Mouse (Mus musculus) thymus, postnatal 36 days (tissue): ENCODE measurements around the gene Wnt2.

ENCODE experiments used
- DNase-seq, 2 experiments: peaks; one replicate each; pipeline ENCODE4 v3.0.0; 2022; ENCODE audit warnings: mixed read lengths in 2 of 2

Wnt2 gene

DNA sequence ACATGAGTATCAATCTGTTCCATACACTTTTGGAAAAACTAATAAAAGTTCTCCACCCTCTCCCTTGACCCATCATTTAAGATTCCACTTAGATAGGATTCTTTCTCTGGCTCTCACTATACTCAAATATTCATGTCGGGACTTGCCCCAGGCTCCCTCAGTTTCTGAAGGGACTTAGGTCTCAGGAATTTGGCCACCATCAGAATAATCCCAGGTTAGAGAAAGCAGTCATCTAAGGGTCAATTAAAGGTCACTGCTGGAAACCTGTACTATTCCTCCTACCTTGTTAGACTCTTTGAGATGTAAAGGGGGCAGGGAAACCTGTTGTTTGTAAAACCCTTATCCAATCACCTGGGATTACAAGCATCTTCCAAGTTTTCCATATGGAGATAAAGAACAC is 53.2 kb downstream of the Wnt2 start:
- no peak for DNase-seq

GRCm38 (mm10) chr6:17974416-17974815 is 56.0 kb downstream of the Wnt2 start:
- no peak for DNase-seq

DNA sequence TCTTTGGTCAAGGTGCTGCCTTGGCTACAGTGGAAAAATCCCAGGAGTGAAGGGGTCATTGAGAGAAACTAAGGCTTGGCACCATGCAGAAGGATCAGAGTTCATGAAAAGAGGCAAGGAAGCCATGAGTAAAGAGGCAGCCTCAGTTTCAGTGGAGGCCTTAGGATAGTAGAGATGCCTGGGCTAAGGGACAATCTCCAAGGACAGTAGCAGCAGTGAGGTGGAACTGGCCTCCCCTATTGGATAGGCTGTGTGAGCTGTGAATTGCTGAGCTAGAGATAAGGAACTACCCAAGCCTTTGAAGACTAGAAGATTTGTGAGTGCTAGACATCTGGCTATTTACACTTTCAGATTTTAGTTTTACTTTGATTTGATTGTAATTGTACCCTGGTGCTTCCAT is 59.0 kb downstream of the Wnt2 start:
- no peak for DNase-seq

DNA sequence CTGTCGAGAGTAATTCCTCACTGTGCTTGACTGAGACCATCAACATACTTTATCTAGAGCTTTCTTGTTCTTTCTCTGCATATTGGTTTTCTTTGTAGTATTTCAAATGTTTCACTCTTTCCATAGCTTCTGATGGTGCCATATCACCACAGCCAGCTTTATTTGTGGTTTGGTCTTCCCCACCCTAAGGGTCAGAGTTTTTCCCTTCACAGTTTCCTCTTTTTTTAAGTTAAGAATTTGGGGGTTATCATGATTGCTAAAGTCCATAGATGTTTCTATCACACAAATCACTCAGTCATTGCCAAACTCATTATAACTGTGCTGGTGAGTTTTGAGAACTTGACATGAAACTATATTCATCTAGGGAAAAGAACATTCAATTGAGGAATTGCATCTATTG is 60.6 kb downstream of the Wnt2 start:
- no peak for DNase-seq

DNA sequence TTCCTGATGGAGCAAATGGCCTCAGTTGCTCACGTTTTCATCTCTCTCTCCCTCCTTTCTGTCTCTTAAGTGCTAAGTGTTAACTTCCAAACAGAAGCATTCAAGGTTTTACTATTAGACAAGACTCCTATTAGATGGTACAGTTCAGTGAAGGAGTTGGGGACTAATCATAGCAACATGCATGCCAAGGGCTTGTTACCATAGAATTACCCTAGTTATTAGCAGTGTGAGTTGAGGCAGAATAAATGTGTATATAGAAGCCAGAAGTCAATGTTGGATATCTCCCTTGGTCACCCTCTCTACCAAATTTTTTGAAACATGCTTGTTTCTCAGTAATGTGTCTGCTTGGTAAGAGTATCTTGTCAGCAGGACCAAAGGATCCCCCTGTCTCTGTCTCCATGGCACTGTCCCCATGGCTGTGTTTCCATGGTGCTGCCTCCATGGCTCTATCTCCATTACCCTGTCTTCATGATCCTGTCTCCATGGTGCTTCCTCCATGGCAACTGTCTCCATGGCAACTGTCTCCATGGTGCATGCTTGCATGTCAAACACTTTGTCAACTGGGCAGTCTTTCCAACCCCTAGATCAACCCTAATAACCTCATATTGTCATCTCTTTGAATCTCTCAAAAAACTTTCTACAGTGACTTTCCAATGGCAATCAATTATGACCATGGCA is 61.8 kb downstream of the Wnt2 start:
- no peak for DNase-seq

DNA sequence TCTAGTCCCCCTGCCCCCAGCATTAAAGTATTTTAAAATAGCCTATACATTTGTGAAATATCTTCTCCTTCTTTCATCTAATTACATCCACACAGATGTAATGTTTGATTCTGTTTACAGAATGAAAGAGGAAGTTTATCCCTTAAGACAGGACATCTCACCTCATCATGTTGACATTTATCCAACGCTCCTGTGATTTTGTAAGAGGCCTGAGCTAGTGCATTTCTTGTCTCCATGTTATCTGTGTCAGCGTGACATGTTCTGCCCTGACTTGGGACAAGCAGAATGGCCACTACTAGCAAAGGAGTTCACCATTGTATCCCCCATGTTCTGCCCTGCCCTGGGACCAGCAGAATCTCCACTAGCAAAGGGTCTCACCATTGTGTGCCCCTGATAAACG is 66.9 kb downstream of the Wnt2 start:
- no peak for DNase-seq

DNA sequence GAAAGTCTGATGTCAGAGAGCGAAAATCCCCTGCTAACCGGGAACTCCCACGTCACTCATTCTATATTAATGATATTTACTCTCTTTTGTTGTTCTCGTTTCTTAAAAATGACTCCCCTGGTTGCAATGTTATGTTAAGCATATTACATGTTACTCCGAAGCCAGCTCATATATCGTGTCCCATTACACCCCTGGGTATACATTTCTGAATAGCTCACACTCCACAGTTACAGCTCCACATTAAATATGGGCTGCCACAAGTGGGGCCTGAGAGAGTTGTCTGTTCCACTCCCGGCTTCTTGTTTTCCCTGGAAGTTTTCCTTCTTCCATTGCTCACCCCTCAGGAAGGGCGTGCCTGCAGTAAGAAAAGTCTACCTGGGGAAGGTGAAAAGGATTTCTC is 78.6 kb downstream of the Wnt2 start:
- no peak for DNase-seq

DNA sequence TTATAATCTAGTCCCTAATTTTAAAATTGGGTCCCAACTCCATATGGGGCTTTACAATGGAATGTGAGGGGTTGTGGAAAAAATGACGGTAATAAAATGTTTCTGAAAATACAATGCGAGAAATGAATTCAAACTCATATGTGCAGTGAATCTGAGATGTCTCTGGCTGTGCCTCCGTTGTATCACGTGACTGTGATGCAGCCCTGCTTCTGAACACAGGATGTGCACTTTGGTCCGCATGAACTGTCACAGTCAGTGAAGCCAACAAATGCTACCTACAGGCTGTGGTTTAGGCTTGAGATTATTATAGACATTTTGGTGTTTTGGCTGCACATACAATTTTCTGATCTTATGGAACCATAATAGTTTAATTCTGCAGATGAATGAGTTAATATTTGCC is 81.3 kb downstream of the Wnt2 start:
- no peak for DNase-seq

DNA sequence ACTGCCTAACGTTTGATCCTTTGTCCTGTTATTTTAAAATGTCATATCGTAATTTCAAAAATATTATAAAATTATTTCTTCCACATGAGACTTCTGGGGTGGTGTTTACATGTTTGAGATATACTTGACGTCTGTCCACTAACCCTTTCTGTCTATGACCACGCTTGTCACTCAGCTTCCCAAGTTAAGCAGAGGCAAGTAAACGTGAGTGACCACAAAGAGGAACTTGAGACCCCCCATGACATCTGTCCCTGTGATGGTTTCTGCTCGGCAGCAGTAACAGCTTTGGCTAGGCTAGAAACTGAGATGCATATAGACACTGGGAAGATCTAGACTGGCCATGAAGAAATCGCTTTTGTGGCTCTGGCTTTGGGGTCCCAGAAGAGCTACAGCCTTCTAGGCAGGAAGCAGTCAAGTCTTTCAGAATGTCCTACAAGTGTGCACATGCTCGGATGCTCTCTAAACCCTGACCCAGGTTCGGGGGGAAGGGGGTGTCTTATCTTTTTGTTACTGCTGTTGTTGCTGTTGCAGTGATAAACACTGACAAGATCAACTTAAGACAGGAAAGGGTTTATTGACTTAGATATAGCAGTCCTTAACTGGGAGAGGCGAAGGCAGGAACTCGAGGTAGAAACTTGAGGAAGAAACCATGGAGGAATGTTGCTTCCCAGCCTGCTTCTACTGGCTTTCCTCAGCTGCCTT is 83.1 kb downstream of the Wnt2 start:
- no peak for DNase-seq

DNA sequence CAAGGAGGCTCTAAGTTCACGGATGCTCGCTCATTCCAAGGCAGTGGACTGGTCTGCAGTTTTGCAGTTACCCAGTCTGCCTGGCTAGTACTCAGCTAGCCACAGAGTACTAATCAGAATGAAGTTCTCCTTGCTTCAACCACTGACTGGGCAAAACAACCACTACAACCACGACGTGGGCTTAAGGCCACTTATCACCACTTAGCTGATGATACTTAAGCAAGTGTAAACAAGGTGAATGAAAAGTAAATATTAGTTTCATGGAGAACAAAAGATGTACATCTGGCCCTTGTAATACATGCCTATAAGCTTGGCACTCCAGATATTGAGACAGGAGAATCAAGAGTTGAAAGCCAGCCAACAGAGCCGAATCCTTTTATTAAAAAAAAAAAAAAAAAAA is 83.9 kb downstream of the Wnt2 start:
- DNase-seq = no peak

GRCm38 (mm10) chr6:17943877-17944617 is 86.3 kb downstream of the Wnt2 start:
- DNase-seq = no peak

- DNase-seq = no peak
Measured at GRCm38 (mm10) chr6:17942344-17942743, 88.0 kb downstream of the Wnt2 start.

DNA sequence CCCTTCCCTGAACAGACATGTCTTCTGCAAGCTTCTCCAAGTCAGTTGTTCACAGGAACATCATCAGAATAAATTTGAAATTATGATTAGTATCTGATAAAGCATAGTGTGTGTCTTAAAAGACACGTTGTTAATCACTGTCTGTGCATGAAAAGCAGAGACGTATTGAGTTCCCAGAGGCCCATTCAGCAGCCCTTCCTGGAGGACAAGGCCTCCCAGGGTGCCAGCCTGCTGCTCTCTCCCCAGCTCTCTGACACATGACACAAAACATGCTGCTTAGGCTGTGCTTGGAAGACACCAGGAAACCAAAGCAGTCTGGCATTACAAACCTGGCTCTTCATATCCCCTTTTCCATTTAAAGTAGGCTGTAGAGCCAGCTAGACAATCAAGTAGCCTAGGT is 88.5 kb downstream of the Wnt2 start:
- DNase-seq = no peak
